Mouse (Mus musculus): ENCODE data around the gene Mctp1. TPM values are rescaled to one million over a fixed set of nuclear protein-coding genes. Genes with fewer than 3 reads are reported as not detected.
"Not testable (repeated sequence)": the region's sequence is repeated elsewhere in the genome, so short reads cannot be mapped to it uniquely, and the experiment has no call there.

Mctp1 gene
- 10 to 100 TPM in 2 of 3 experiments, 1 to 10 TPM in 1; 4.7 to 32.3 (median 12.1) TPM for polyA plus RNA-seq (2017; shearing (Covaris generic))

DNA sequence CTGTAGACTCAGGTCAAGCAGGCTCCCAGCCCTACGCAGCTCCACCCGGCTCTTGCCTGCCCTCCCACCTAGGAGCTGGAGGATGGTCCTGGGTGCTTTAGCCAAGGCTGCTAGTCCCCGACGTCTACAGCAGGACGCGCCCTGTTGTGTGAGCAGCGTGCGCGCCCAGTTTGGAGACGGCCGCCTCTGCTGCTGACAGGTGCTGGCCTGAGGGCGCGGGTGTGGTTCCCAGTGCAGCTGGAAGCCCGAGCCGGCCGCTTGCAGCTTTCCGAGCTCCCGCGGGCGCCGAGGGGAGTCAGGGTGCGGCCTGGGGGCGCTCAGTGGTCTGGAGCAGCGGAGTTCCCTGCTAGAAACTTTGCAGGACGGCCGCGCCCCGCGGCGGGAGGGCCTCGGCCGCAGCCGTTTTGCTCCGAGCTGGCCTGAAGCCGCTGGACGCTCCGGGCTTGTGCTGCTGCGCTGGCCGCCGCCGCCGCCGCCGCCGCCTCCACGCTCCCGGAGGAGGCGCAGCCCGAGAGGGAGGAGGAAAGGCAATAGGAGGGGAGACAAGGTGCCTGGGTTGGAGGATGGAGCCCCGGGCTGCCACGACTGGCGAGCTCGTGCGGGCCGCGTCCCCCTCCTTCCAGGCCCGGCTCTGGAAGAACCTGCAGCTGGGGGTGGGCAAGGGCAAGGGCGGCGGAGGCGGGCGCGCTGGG is at the start of gene Mctp1:
Mctp1 (plus strand) TSS at position 564 of the 692 bp plus-strand sequence.
- ATAC-seq: no peak

DNA sequence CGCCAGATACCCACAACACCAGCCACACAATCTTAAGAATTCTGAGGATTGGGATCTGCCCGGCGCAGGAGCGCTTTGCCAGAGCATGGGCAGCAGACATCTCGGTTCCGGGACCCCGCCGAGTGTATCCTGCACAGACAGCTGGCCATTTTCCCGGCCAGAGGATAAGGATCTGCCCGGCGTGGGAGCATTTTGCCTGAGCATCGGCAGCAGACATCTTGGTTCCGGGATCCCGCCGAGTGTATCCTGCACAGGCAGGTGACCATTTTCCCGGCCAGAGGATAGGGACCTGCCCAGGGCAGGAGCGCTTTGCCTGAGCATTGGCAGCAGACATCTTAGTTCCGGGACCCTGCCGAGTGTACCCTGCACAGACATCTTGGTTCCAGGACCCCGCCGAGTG is 38.4 kb upstream of the Mctp1 start:
- not testable (repeated sequence) for ATAC-seq

DNA sequence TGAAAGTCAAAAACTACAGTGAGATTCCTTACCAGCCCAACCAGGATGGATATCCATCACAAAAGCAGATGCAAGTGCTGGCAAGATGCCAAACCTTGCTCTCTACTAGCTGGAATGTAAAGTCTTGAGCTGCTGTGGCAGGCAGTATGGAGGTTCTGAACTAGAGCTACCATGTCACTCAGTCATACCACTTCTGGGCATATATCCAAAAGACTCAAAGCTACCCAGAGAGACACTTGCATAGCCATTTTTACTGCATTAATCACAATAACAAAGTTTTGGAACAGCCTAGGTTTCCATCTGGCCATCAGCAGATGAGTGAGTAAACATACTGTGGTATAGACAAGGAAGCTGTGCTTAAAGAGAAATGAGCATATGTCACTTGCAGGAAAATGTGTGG is 25.6 kb upstream of the Mctp1 start:
- no peak for ATAC-seq

DNA sequence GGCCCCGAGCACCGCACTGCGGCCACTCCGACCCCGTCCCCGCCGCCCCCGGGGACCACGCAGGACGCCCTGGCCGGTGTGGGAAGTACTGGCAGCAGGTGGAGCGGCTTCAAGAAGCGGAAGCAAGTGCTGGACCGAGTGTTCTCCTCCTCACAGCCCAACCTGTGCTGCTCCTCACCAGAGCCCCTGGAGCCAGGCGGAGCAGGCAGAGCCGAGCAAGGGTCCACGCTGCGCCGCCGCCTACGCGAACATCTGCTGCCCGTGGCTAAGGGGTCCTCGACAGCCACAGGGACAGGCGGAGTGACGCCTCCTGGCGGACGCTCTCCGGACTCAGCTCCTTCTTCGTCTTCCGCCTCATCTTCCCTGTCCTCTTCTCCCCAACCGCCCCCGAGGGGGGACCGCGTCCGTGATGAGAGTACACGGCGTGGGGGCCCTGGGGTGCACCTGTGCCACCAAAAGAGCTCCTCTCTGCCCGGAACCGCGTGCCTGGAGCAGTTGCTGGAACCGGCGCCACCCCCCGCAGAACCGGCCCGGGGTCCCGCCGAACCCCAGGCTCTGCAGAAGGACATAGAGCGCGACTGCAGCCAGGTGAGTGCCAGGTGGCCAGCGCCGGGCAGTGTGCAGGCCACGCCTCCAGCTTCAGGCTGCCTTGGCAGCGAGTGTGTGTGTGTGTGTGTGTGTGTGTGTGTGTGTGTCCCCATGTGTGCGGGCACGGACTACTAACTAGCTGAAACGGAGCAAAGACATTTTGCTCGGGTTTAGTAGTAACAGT is 515 bp downstream of the Mctp1 start:
- ATAC-seq: no peak

DNA sequence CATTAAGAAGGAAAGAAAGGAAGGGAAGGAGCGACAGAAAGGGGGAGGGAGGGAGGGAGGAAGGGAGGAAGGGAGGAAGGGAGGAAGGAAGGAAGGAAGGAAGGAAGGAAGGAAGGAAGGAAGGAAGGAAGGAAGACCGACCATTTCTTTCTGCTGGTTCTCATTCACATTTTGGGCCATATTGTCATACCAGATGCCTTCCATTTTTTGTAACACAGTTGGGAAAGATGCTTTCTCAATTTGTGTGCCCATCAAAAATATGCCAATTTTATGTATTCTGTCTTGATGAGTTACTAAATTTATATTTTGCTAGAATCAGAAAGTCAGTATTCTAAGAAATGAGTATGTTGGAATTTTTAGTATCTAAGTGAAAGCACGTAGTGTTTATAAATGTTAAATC is 4.3 kb downstream of the Mctp1 start:
- ATAC-seq: no peak

DNA sequence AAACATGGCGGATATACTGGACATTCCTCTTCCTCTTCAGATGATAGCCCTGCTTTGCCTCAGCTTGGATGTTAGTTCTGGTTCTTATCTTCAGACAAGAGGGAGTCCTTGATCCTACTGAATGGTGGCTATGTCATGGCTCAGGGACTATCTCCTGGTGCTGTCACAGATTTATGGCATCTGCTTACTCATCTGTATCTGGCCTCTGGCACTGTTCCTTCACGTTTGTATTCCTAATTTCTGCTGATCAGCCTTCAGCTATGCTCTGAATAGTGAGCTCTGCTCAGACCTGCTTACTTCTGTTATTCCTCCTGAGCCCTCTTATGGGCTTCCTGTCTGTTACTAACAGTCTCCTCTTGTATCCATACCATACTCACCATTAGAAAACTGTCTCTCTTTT is 7.6 kb downstream of the Mctp1 start:
- no peak for ATAC-seq

DNA sequence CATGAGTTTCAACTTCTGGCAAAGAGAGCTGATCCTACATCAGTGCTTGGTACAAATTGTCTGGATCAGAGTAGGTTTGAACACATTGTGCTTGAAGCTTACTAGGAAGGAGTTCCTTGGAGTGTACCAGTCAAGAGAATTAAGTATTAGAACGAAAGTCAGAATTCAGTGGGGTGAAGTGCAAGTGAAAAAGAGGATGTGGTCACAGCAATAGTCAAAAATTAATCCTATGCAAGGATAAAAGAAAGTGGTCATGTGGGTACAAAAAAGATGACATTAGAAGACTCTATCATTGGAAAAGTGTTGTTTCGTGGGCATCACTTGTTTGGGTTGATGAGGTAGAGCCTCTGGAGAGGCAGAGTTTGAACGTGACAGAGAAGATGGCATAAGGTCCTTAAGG is 8.8 kb downstream of the Mctp1 start:
- ATAC-seq: no peak

DNA sequence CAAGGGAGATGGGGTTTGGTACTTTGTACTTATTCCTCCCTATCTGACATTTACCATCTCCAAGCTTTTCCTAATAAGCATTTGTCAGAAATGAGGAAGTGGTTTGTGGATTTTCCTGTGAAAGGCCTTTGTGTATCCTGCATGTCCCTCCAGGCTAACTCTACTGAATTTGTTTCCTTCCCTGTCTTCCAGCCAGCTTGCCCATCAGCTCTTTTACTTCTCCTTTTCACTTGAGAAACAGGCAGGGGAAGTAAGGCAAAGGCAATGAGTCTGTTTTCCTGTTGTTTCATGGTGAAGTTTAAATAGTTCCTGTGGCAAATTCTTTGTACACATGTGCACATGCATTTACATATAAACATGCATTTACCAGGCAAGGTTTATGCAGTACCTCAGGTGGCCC is 11.6 kb downstream of the Mctp1 start:
- no peak for ATAC-seq

DNA sequence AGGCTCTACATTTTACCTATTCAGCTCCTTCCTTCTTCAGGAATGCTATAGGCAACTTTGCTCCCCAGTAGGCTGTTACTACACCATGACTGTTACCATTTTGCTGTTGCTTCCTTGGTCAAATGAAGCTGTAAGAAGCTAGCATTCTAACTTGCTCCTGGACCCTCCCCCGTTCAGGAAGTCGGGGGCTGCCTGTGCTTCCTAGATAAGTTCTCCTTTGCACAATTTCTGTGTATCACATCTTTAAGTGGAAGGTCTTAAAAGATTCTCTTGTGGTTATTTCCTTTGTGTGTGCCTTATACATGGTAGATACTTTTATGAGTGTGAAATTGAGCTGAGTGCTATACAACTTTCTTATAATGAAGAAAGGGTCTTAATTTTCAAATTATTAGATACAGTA is 25.0 kb downstream of the Mctp1 start:
- ATAC-seq: no peak

DNA sequence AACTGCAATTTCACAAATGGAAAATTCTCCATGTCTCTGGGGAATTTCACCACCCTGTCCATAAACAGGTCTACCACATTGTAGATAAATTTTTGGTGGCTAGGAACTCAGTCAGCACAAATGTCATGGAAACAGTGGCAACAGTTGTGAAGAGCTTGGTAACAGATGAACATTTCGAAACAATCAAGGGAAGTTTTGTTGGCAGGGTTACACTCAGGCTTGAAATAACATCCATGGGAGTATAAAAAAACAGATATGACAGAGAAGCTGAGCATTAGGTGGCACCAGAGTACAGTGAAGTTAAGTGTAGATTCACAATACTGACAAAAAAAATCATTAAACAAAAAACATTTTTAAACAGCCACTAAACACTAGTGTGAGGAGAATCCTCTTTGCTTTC is 26.3 kb downstream of the Mctp1 start:
- no peak for ATAC-seq

DNA sequence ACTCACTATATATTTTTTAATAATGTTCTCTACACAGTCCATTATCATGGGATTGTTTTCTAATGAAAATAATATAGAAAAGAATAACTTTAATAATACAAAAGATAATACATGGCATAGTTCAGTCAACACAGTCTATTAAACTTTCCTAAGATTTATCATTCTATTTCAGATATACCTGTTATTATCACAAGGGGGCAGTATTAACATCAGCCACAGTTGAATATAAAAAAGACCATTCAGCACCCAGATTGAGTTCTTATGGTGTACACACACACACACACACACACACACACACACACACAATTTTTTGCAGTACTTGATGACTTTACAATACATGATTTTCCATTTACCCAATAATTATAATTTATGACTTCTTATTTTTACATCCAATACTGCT is 31.0 kb downstream of the Mctp1 start:
- ATAC-seq: no peak

DNA sequence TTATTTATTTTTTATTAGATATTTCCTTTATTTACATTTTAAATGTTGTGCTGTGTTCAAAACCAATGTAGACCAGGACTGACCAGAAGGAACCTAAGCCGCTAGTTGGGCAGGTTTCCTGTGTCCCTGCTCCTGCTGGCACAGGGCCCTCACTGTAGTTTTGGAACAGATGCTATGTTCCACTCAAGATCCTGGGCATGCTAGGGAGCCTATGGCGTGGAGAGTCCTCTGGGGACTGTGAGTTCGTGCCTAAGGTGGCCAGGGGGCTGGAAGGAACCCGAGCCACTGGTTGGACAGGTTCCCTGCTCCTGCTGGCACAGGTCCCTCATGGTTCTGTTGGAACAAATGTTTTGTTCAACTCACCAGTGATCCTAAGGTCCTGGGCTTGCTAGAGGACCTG is 35.8 kb downstream of the Mctp1 start:
- no peak for ATAC-seq

DNA sequence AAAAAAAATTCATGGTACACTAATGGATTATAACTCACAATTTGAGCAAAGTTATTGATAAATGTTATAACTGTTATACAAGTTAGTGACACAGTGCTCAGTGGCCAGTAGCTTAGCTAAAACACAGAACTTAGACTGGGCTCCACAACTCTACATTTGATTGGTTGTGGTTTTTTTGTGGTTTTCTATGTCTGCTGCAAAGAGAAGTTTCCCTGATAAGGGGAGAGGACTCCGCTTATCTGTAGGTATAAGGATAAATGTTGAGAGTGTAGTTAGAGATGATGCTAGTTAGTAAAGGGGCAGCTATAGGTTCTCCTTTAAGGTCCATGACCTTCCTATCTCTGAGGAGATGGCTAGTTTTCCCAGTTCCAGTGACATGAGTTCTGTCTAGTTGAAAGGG is 36.7 kb downstream of the Mctp1 start:
- ATAC-seq: no peak

DNA sequence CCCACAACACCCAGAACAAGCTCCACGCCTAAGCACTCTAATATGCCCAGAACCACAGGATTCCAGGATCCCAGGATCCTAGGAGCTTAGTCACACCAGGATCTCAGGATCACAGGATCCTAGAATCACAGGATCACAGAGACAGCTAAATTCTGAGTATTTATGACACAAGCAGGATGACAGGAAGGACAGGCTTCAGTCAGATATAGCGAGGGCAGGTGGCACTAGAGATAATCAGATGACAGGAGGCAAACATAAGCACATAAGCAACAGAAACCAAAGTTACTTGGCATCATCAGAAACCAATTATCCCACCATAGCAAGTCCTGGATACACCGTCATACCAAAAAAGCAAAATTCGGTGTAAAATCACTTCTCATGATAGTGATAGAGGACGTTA is 37.8 kb downstream of the Mctp1 start:
- no peak for ATAC-seq

DNA sequence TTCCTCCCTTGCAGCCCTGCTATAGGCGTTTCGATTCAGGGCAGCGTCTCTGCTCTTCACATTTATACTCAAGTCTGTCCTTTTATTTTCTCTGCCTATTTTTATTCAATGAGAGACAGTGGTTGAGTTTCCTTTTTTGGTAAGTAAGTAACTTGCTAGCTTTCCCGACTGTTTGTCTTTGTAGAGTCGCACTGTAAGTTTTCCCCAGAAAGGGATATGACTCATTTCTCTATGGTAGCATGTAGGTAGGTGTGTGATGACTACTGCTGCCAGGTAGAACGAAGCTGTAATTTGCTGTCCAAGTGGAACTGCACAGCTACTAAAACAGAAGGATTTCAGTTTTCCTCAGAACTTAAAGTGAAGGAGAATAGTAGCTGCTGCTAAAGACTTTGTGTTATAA is 45.1 kb downstream of the Mctp1 start:
- ATAC-seq: no peak

DNA sequence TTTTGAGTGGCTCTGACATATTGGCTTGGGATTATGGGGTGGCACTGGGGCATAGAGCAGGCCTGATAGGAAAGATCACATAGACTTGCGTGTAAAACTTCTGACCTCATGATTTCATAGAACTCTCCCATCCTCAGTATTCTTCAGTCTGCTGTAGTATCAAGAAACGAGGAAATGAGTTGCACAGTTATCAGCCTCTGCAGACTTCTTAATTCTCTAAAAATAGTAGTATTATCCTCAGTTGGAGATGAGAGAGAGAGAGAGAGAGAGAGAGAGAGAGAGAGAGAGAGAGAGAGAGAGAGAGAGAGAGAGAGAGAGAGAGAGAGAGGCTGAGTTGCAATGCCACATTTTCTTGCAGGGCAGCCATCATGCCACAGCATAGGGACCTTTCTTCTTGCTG is 45.6 kb downstream of the Mctp1 start:
- no peak for ATAC-seq

DNA sequence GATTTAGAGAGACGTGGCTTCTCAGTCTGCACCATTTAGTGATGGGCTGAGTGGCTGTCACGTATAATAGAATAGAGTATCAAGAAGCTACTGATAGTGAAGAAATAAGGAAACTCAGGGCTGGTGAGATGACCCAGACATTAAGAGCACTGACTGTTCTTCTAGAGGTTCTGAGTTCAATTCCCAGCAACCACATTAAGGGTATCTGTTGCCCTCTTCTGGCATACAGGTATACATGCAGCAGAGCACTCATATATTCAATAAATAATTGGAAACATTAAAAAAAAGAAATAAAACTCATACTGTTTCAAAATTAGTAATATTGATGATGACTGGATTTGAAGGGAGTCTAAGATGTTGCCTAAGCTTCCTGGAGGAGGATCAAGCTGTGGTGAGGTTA is 47.6 kb downstream of the Mctp1 start:
- no peak for ATAC-seq

DNA sequence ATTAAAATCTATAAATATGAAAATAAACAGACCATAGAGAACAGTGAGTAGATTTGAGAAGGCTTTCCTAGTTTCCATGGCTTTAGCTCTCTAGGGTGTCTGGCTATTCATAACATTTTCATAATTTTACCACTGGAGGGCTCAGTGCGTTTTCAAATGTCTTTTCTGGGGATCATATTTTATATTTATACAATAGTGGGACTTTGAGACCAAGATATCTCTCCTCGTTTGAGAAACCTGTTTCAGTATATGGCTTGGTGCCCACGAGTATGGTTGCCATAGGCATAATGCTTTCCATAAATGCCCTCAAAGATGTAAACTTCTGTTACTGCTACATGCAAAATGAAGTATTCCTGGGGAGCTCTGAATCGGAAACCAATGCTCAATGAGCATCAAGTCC is 49.1 kb downstream of the Mctp1 start:
- ATAC-seq: no peak

DNA sequence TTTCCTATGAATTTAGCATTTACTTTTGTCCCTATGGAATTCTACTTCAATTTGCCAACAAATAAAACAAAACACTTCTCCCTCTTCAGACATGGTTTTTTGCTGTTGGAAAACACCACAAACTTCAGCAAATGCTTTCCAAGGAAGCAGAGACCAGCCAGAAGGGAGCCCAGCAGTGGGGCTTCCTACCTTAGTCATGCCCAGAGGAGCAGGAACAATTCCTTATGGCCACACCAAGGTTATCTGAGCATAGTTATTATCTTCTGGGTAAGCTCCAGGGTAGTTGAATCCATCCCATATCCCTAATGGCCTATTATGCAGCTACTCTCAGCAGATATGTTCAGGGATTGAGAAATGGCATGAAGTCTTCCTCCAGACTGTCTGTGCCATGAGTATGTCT is 52.1 kb downstream of the Mctp1 start:
- ATAC-seq: no peak

DNA sequence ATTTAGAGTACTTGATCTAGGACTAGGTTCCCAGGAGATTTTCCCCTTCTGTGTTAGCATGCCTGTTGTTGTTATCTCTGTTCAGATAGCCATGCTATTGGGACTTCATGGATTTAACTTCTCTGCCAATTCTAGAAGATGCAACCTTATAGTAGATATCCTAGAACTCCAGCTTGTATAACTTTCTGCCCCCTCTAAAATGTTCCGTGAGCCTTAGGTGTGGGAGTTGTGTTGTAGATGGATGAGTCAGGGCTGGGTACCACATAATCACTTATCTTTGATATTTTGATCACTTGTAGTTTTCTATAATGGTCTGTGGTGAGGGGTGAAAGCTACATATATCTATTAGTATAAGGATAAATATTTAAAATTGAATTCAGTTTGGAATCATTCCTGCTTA is 54.4 kb downstream of the Mctp1 start:
- ATAC-seq: no peak

DNA sequence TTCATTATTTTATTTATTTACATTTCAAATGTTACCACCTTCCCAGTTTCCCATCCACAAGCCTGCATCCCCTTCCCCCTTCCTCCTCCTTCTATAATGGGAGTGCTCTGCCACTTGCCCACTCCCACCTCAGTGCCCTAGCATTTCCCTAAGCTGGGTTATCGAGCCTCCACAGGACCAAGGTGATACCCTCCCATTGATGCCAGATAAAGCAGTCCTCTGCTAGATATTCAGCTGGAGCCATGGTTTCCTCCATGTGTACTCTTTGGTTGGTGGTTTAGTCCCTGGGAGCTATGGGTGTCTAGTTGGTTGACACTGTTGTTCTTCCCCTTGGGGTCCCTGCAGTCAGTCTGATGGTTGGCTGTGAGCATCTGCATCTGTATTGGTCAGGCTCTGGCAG is 61.7 kb downstream of the Mctp1 start:
- no peak for ATAC-seq

DNA sequence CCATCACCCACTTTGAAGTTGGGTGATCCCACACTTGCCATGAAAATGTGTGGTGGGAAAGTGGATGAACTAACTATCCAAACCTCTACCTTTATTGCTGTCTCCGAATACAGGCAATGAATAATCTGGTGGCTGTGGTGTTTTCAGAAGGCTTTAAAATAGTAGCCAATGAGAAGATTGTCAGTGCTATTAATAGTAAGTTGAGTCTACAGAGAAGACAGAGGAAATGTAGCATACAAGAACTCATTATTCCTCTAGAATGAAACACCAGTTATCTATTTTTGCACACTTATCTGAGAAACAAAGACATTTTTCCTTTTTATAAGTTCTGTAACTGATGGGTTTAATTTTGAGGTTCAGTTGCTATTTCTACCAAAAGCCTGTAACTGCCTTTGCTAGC is 63.2 kb downstream of the Mctp1 start:
- ATAC-seq: no peak

DNA sequence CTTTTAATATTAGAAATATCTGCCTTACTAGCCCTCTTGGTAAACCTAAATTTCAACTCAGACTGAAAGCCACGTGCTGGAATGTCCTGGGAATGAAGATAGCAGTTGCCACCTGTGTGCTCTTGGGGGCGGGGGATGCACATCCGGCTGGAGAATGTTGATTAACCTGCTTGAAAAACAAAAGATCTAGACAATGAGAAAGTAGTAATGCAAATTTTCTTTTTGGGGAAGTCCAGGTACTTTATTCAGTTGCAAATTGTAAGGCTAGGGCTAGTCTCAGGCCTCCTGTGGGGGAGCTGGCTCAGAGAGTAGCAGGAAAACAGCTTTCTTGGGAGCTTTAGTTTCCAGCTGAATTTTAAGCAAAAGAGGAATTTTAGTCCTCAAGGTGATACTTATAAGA is 67.2 kb downstream of the Mctp1 start:
- not testable (repeated sequence) for ATAC-seq

DNA sequence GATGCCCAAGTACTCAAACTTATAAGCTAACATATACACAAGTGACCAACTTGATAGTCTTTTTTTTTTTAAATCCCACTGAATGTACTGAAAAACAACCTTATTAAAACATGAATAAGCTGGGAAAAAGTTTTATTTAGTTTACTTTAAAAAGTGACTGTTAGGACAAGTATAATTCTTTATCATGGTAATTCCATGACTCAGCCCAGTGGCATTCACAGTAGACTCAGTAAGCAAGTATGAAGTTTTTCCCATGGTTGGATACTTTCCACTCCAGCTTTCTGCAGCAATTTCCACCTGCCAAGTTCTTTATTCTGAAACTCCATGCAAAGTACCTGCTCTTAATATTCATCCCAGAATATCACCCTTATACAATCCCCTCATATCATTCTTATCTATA is 97.3 kb downstream of the Mctp1 start:
- no peak for ATAC-seq

DNA sequence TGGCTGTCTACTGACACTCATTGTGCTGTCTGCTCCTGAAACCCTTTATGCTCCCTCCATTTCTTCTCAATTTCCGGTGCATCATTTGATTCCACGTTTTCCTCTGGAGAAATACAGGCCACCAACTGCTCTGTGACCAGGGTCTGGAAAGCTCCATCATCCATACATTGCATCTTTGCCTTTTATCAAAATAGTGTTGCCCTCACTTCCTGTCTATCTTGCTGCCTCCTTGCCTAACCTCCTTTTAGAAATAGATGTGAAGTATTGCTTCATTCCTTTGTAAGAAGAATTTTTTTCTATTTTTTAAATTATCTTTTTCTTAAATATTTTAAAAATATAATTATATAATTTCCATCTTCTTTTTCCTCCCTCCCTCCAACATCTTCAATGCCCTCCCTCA is 98.7 kb downstream of the Mctp1 start:
- ATAC-seq: no peak
